Mouse (Mus musculus): ENCODE results near the gene Trim44. TPM values are rescaled to one million over a fixed set of nuclear protein-coding genes. Genes with fewer than 3 reads are reported as not detected.
A peak's percentile ranks its signal among the peaks of the same experiment; 100 is the strongest.

Trim44 gene
- total RNA-seq, 2 experiments from 2014 or later = 24.7 to 28.2 TPM

- intact Hi-C loops (cut with DNase I) = loop anchor here (5.0 kb wide), 1 partner anchor 87 kb away; no protein-coding TSS in a partner anchor
- no peak for DNase-seq (ENCODE audit: low spot score)
These were observed 2.1 kb upstream of the Trim44 start for GRCm38 (mm10) chr2:102409741-102410140.

DNA sequence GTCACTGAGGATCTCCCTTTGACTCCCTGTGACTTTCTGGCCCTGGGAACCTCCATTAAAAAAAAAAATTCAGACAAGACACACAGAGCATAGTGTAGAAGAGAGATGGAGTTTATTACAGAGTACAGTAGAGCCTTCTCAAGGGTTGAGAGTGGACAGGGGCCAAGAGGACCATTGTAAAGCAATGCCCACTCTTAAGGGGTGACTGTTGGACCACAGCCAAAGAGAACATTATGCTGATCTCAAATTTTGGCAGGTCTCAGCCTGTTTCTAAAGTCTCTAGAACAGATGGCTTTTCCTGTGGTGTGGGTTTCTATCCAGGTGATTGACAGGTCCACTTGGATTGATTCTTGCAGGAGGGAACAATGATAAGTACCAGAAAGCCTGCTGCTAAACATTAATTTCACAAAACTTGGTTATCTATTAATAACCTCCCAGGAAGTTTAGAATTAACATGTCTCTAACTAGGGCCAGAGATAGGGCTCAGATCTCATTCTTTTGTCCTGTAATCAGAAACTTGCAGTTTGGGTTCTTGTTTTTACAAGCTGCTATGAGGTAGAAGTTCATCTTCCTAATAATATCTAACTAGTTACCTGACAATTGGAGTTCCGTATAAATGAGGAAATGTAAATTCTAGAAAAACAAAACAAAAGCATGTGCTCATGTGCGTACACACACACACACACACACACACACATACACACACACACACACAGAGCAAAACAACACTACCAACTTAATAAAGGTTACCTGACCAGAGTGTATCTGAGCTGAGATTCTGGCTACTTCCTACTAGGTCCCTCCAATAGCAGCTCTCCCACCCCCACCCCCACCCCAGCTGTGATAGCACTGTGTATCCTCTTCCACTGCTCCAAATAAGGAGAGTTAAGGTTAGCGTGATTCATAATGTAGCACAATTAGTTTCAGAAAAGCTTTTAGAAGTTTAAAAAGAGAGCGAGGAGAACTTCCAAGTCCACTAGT, 1.0 kb downstream of the Trim44 start:
- no peak for DNase-seq (ENCODE audit: low spot score)
- intact Hi-C loops (cut with DNase I) = loop anchor here (5.0 kb wide), 1 partner anchor 84 kb away; no protein-coding TSS in a partner anchor

DNA sequence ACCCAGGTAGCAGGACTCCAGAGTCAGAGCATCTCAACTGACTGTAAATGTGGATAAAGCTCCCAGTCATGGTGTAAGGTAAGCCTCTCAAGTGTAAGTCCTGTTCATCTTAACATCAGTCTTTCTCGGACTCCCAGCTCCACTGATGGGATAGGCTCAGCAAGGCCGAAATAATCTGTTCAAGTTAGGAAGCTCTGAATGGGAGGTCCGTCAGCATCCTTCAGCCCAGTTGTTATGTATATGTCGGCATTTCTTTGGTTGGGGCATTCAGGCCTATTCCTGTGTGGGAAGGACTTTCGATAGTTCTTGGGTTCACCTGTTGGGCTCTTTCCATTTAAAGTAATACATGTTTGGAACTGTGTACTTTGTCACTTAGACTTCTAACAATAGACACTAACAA, 3.6 kb downstream of the Trim44 start:
- intact Hi-C loops (cut with DNase I) = loop anchor here (5.0 kb wide), 2 partner anchors 48 to 217 kb away; partner anchors contain the start of genes Fjx1 and Ldlrad3

GRCm38 (mm10) chr2:102403306-102403705, 4.3 kb downstream of the Trim44 start:
- no peak for DNase-seq (ENCODE audit: low spot score)
- intact Hi-C loops (cut with DNase I) = loop anchor here (5.0 kb wide), 2 partner anchors 49 to 216 kb away; partner anchors contain the start of genes Fjx1 and Ldlrad3

More for the DNA sequence above, 3.6 kb downstream of the Trim44 start:
- DNase-seq (ENCODE audit: low spot score) = no peak

DNA sequence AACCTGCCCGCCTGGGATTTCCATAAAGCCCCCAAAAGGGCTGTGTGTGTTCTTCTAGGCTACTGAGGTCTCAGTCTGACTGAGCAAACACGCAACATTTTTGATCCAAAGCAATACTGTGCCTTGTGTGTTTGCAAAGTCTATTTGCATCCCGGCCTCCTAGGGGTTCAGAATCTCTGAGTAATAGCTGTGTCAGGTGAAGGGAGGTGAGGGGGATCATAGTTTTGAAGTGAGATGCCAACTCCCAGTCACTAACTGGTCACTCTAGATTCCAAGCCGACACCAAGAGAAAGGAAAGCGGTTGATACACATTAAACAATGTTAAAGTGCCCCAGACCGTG, 6.3 kb downstream of the Trim44 start:
- intact Hi-C loops (cut with DNase I) = loop anchor here (5.0 kb wide), 2 partner anchors 51 to 214 kb away; partner anchors contain the start of genes Fjx1 and Ldlrad3
- DNase-seq (ENCODE audit: low spot score) = no peak

- DNase-seq (ENCODE audit: low spot score) = peak; percentile 78
- intact Hi-C loops (cut with DNase I) = loop anchor here (5.0 kb wide), 2 partner anchors 52 to 213 kb away; partner anchors contain the start of genes Fjx1 and Ldlrad3
These were observed 6.8 kb downstream of the Trim44 start for GRCm38 (mm10) chr2:102400605-102401351.

DNA sequence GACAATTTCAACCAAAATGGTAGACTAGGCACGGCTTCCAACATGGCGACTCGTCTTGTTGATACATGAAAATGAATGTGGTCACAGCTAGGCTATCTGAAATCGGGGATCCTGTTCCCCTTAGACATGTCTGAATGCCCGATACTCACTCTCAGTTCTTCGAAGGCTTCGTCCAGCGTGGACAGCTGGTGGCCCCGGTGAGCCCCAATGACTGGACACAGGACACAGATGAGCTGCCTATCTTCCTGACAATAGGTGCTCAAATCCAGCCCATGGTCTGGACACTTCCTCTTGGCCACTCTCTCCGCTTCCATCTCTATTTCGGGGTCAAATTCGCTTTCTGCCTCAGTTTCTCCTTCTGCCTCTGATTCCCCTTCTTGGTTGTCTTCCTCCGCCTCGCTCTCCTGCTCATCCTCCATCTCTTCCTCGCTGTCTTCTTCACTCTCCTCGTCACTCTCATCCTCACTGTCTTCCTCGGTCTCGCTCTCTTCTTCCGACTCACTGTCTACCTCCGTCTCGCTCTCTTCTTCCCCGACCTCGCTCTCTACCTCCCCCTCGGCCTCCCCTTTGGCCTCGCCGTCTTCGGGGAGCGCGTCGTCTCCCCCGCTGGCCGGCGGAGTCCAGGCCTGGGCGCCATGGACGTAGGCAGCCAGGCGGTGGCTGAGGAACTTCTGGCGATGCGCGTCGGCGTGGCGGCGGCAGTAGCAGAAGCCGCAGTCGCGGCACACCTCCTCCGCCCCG, 7.6 kb downstream of the Trim44 start:
- intact Hi-C loops (cut with DNase I) = loop anchor here (5.0 kb wide), 2 partner anchors 52 to 213 kb away; partner anchors contain the start of genes Fjx1 and Ldlrad3
- DNase-seq (ENCODE audit: low spot score) = no peak

DNA sequence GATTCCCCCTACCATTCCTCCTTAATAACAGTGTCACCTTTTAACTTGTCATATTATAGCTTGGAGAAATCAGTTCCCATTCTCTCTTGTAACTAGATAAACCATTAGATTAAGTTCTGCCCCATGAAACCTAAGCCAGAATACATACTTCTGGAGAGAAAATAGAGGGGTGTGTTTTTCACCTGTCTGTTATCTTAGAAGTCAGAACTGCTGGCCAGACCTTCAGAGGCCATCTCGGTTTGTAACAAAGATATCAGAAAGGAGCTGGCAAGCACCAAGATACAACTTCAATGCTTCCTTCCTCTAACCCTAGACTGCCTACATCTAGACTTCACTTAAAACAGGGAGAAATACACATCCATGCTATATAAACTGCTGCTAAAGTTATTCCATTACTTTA, 11.1 kb downstream of the Trim44 start:
- no peak for DNase-seq (ENCODE audit: low spot score)
- intact Hi-C loops (cut with DNase I) = no loop called here

DNA sequence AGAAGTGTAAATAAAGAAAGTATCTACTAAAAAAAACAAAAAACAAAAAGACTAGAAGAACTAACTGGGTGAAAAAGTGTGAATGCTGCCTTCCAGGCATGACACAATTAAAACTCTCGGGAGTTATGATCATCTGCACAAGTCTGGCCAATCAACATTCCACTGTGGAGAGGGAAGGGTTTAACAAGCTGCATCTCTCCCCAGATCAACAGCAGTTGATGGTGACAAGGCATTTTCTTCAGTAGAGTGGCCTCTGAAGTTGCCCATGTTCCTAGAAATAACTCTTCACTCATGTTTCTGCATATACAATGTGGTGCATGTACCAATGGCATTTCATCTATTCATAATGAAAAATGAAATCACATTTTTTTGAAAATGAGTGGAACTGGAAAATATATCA, 14.2 kb downstream of the Trim44 start:
- DNase-seq (ENCODE audit: low spot score) = no peak
- intact Hi-C loops (cut with DNase I) = loop anchor here (5.0 kb wide), 1 partner anchor 66 kb away; no protein-coding TSS in a partner anchor

GRCm38 (mm10) chr2:102385328-102385902, 22.2 kb downstream of the Trim44 start:
- no peak for DNase-seq (ENCODE audit: low spot score)
- intact Hi-C loops (cut with DNase I) = no loop called here

- intact Hi-C loops (cut with DNase I) = no loop called here
- DNase-seq (ENCODE audit: low spot score) = no peak
These were observed 23.1 kb downstream of the Trim44 start for GRCm38 (mm10) chr2:102384496-102384895.

- intact Hi-C loops (cut with DNase I) = no loop called here
- DNase-seq (ENCODE audit: low spot score) = no peak
These were observed 23.6 kb downstream of the Trim44 start for GRCm38 (mm10) chr2:102384057-102384456.

- no peak for DNase-seq (ENCODE audit: low spot score)
- intact Hi-C loops (cut with DNase I) = no loop called here
These were observed 24.4 kb downstream of the Trim44 start for GRCm38 (mm10) chr2:102383069-102383834.

GRCm38 (mm10) chr2:102382519-102382918, 25.1 kb downstream of the Trim44 start:
- no peak for DNase-seq (ENCODE audit: low spot score)
- intact Hi-C loops (cut with DNase I) = loop anchor here (1.0 kb wide), 1 partner anchor 16 kb away; no protein-coding TSS in a partner anchor

DNA sequence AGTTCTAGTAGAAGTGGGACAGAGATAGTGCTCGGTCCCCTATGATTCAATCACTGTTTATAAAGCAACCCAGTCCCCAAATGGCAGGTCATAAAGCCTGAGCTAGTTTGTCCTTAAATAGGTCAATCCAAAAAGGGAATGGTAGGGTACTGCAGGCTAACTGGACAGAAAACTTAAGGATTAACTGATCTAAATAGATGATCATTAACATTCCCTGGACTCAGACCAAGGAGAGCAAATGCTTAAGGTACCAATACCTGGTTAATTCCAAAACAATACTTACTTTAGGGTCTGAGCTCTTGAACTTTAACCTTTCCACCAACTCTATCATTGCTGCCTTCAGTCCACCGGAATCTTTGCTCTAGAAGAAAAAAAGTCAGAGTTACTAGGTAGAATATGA, 27.0 kb downstream of the Trim44 start:
- no peak for DNase-seq (ENCODE audit: low spot score)
- intact Hi-C loops (cut with DNase I) = no loop called here

GRCm38 (mm10) chr2:102378928-102379327, 28.7 kb downstream of the Trim44 start:
- intact Hi-C loops (cut with DNase I) = no loop called here
- DNase-seq (ENCODE audit: low spot score) = no peak

DNA sequence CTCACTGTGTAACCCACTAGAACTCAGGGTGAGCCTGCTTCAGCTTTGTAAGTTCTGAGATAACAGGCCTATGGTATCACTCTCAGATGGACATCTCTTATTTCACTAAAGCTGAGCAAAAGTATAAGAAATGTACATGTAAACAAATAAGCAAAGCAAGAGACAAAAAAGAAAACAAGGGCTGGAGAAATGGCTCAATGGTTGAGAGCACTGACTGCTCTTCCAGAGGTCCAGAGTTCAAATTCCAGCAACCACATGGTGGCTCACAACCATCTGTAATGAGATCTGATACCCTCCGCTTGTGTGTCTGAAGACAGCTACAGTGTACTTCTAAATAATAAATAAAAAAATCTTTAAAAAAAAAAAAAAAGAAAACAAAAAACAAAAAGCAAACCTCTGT, 29.2 kb downstream of the Trim44 start:
- DNase-seq (ENCODE audit: low spot score) = no peak
- intact Hi-C loops (cut with DNase I) = no loop called here

GRCm38 (mm10) chr2:102377370-102377769, 30.3 kb downstream of the Trim44 start:
- no peak for DNase-seq (ENCODE audit: low spot score)
- intact Hi-C loops (cut with DNase I) = no loop called here
